Comparison of ENCODE assay signal across 8 mouse cellular contexts in the genomic region with DNA sequence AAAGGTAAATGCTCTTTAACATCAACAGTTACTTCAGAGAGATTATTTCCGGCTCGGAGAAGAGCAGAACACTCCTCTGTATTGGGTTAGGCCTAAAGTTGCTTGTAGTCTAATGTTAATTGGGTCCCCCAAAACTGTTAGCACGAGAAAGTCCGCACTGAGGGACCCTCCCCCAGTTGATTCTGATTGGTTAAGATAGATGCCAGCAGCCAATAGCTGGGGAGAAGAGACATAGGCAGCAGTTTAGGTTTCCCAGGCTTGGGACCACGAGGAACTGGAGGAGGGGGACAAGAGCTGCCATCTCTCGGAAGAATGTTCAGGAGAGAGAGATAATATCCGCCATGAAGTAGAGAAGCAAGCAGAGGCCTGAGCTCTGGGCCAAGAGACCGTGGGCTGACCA. TPM values are rescaled to one million over a fixed set of nuclear protein-coding genes. Genes with fewer than 3 reads are reported as not detected.
DNase-seq lines count a peak whose midpoint lies in the region; ATAC-seq and TF ChIP-seq lines count a peak whose summit lies in the region.

No protein-coding gene starts in this region.

- 40% methylated on average over 8 of the region's 8 CpGs for WGBS in kidney, embryonic 14.5 days
- WGBS in kidney, adult 2 months = 68% methylated on average over 8 of the region's 8 CpGs
- 38% methylated on average over 8 of the region's 8 CpGs for WGBS in forebrain, postnatal 0 days
- 40% methylated on average over 8 of the region's 8 CpGs for WGBS in liver, postnatal 0 days (ENCODE audit: insufficient replicate concordance)

- no peak overlapping the region for H3K4me3 ChIP-seq in kidney, embryonic 14.5 days (ENCODE audit: low read length)
- no peak overlapping the region for H3K4me3 ChIP-seq in kidney, adult 2 months (ENCODE audit: insufficient read depth, low read depth, low read length)
- H3K4me3 ChIP-seq in MEL (ENCODE audit: control insufficient read depth in 1 of 2, insufficient read depth in 1 of 2, low read depth in 2 of 2, low read length in 2 of 2) = peak overlapping the region; percentile 36 to 67
- H3K4me3 ChIP-seq in forebrain, postnatal 0 days (ENCODE audit: low read depth, low read length) = no peak overlapping the region
- no peak overlapping the region for H3K4me3 ChIP-seq in liver, postnatal 0 days (ENCODE audit: low read depth, low read length)

- H3K27me3 ChIP-seq in kidney, embryonic 14.5 days (ENCODE audit: control insufficient read depth, insufficient read depth, low read length) = no peaks in the 10 kb centered on the region
- H3K27me3 ChIP-seq in kidney, adult 2 months (replicated peaks; ENCODE audit: control insufficient read depth, insufficient read depth, low read length) = no peaks in the 10 kb centered on the region
- H3K27me3 ChIP-seq in MEL (ENCODE audit: control insufficient read depth in 1 of 2, insufficient read depth in 2 of 2, low read length in 2 of 2) = no peaks in the 10 kb centered on the region
- no peaks in the 10 kb centered on the region for H3K27me3 ChIP-seq in forebrain, postnatal 0 days (ENCODE audit: insufficient read depth, low read length)
- no peaks in the 10 kb centered on the region for H3K27me3 ChIP-seq in liver, postnatal 0 days (ENCODE audit: insufficient read depth, low read length)

- TF ChIP-seq RAD21 in MEL (IDR thresholded peaks at IDR 0.05; ENCODE audit: low read depth, low read length) = no peak

- H3K36me3 ChIP-seq in kidney, embryonic 14.5 days (ENCODE audit: control insufficient read depth, insufficient read depth, low read length) = no peaks in the 10 kb centered on the region
- H3K36me3 ChIP-seq in kidney, adult 2 months (ENCODE audit: control insufficient read depth, insufficient read depth, low read length) = no peaks in the 10 kb centered on the region
- H3K36me3 ChIP-seq in MEL (ENCODE audit: control insufficient read depth in 1 of 2, insufficient read depth in 2 of 2, low read length in 2 of 2) = 0 out of 4 replicates have a peak, but pooled peaks cover 0 to 3% of the 10 kb centered on the region in 2 experiments
- no peaks in the 10 kb centered on the region for H3K36me3 ChIP-seq in forebrain, postnatal 0 days (ENCODE audit: insufficient read depth)
- no peaks in the 10 kb centered on the region for H3K36me3 ChIP-seq in liver, postnatal 0 days (replicated peaks; ENCODE audit: insufficient read depth, low read length)

- H3K9me3 ChIP-seq in kidney, embryonic 14.5 days (ENCODE audit: control insufficient read depth, low read length) = no peaks in the 10 kb centered on the region
- H3K9me3 ChIP-seq in MEL (replicated peaks; ENCODE audit: insufficient read depth, low read length) = no peaks in the 10 kb centered on the region
- H3K9me3 ChIP-seq in forebrain, postnatal 0 days (ENCODE audit: low read length) = no peaks in the 10 kb centered on the region
- peaks cover 4% of the 10 kb centered on the region; the same call in 1 of the 2 replicates for H3K9me3 ChIP-seq in liver, postnatal 0 days (ENCODE audit: low read length)

- no peak for DNase-seq in kidney, adult 2 months
- peak; percentile 87 for DNase-seq in MEL (ENCODE audit: low read depth, low spot score)
- DNase-seq in forebrain, postnatal 0 days = peak; percentile 23
- no peak for DNase-seq in liver, postnatal 0 days
- DNase-seq in yolk sac, embryonic 10.5 days (ENCODE audit: low spot score) = no peak
- no peak for DNase-seq in lung, postnatal 25 days (ENCODE audit: low spot score)
- no peak for DNase-seq in cerebellum, postnatal 25 days

- H3K79me2 ChIP-seq in MEL (ENCODE audit: control insufficient read depth, insufficient read depth, low read length, poor library complexity) = no peaks in the 10 kb centered on the region

- TF ChIP-seq POLR2A in kidney, adult 2 months (IDR thresholded peaks at IDR 0.05; ENCODE audit: low read depth, low read length) = no peak
- TF ChIP-seq POLR2A in MEL (IDR thresholded peaks at IDR 0.05; ENCODE audit: control insufficient read depth in 1 of 2, insufficient read depth in 1 of 2, low read depth in 1 of 2, low read length in 2 of 2, poor library complexity in 1 of 2) = peak in 1 of 2 experiments; percentile 33; a peak in 1 of 4 replicates

- no peak overlapping the region for H3K9ac ChIP-seq in kidney, embryonic 14.5 days (ENCODE audit: low read depth, low read length)
- H3K9ac ChIP-seq in MEL (ENCODE audit: control insufficient read depth, low read depth, low read length, poor library complexity, severe bottlenecking) = peak overlapping the region; percentile 27; the same call in 1 of the 2 replicates
- no peak overlapping the region for H3K9ac ChIP-seq in forebrain, postnatal 0 days
- H3K9ac ChIP-seq in liver, postnatal 0 days (replicated peaks) = no peak overlapping the region

- peak; percentile 59; the same call in 1 of the 2 replicates for ATAC-seq in kidney, embryonic 14.5 days (ENCODE audit: low FRiP score, low TSS enrichment)
- peak; percentile 69 for ATAC-seq in forebrain, postnatal 0 days
- no peak for ATAC-seq in liver, postnatal 0 days

- no peak for TF ChIP-seq EP300 in MEL (IDR thresholded peaks at IDR 0.05; ENCODE audit: low read depth in 1 of 2, low read length in 2 of 2)
- TF ChIP-seq EP300 in liver, postnatal 0 days (IDR thresholded peaks at IDR 0.05; ENCODE audit: low read depth) = no peak

- H3K27ac ChIP-seq in kidney, embryonic 14.5 days (ENCODE audit: low read depth, low read length) = no peak overlapping the region
- H3K27ac ChIP-seq in kidney, adult 2 months (ENCODE audit: insufficient read depth, low read depth, low read length) = no peak overlapping the region
- H3K27ac ChIP-seq in MEL (ENCODE audit: control insufficient read depth, low read depth, low read length) = peak overlapping the region; percentile 25; the same call in 1 of the 2 replicates
- H3K27ac ChIP-seq in forebrain, postnatal 0 days (ENCODE audit: low read depth, low read length) = no peak overlapping the region
- no peak overlapping the region for H3K27ac ChIP-seq in liver, postnatal 0 days (ENCODE audit: low read depth)

- H3K4me1 ChIP-seq in kidney, embryonic 14.5 days (ENCODE audit: control insufficient read depth, insufficient read depth, low read length) = no peaks in the 10 kb centered on the region
- no peaks in the 10 kb centered on the region for H3K4me1 ChIP-seq in kidney, adult 2 months (ENCODE audit: control insufficient read depth, insufficient read depth, low read length)
- peaks cover 4 to 9% of the 10 kb centered on the region in 2 experiments; a peak in 3 of 4 replicates for H3K4me1 ChIP-seq in MEL (ENCODE audit: control insufficient read depth in 1 of 2, insufficient read depth in 2 of 2, low read length in 2 of 2)
- H3K4me1 ChIP-seq in forebrain, postnatal 0 days (ENCODE audit: insufficient read depth) = no peaks in the 10 kb centered on the region
- peaks cover 15% of the 10 kb centered on the region for H3K4me1 ChIP-seq in liver, postnatal 0 days (ENCODE audit: insufficient read depth)

- 0 out of 2 replicates have a peak overlapping the region, but pooled peaks have one; percentile 2 for H3K4me2 ChIP-seq in kidney, embryonic 14.5 days (replicated peaks; ENCODE audit: low read depth, low read length)
- H3K4me2 ChIP-seq in forebrain, postnatal 0 days (ENCODE audit: low read depth) = 0 out of 2 replicates have a peak overlapping the region, but pooled peaks have one; percentile 13
- peak overlapping the region; percentile 6; the same call in 1 of the 2 replicates for H3K4me2 ChIP-seq in liver, postnatal 0 days (ENCODE audit: low read depth, low read length)

- no peak for TF ChIP-seq CTCF in kidney, adult 2 months (conservative IDR thresholded peaks at IDR 0.05; ENCODE audit: insufficient read depth, insufficient read length, low read depth, low read length)
- TF ChIP-seq CTCF in MEL (IDR thresholded peaks at IDR 0.05 in 2 of 3, conservative IDR thresholded peaks at IDR 0.05 in 1 of 3; ENCODE audit: control insufficient read depth in 1 of 3, insufficient read depth in 1 of 3, low read depth in 2 of 3, low read length in 3 of 3, poor library complexity in 1 of 3, severe bottlenecking in 1 of 3) = no peak
- TF ChIP-seq CTCF in forebrain, postnatal 0 days (IDR thresholded peaks at IDR 0.05; ENCODE audit: low read depth) = no peak
- no peak for TF ChIP-seq CTCF in liver, postnatal 0 days (IDR thresholded peaks at IDR 0.05; ENCODE audit: low read depth)

TF ChIP-seq in MEL, 35 proteins besides CTCF, POLR2A, EP300 and RAD21 (continues in another document):
- TF ChIP-seq MAFK (IDR thresholded peaks at IDR 0.05; ENCODE audit: borderline replicate concordance, low read depth, low read length) (no peak), ETS1 (IDR thresholded peaks at IDR 0.05; ENCODE audit: low read depth, low read length) (no peak), GABPA (IDR thresholded peaks at IDR 0.05; ENCODE audit: low read depth, low read length) (no peak), SMC3 (IDR thresholded peaks at IDR 0.05; ENCODE audit: low read depth, low read length) (no peak), KAT2A (conservative IDR thresholded peaks at IDR 0.05; ENCODE audit: low read depth, low read length) (no peak), MAX (IDR thresholded peaks at IDR 0.05; ENCODE audit: low read length) (no peak; the same call in 1 of the 2 replicates), NRF1 (IDR thresholded peaks at IDR 0.05; ENCODE audit: insufficient read depth, low read depth, low read length, poor library complexity, severe bottlenecking) (no peak), RCOR1 (IDR thresholded peaks at IDR 0.05; ENCODE audit: low read depth, low read length) (no peak), ZNF384 (IDR thresholded peaks at IDR 0.05; ENCODE audit: low read depth, low read length) (no peak), GATA1 (IDR thresholded peaks at IDR 0.05; ENCODE audit: low read depth, low read length) (no peak), BHLHE40 (IDR thresholded peaks at IDR 0.05; ENCODE audit: borderline replicate concordance, low read depth, low read length) (no peak), NELFE (IDR thresholded peaks at IDR 0.05; ENCODE audit: low read depth, low read length) (peak; percentile 19; the same call in 1 of the 2 replicates), USF1 (IDR thresholded peaks at IDR 0.05; ENCODE audit: low read depth, low read length) (no peak), MYC (IDR thresholded peaks at IDR 0.05; ENCODE audit: low read depth, low read length) (peak; percentile 63), UBTF (IDR thresholded peaks at IDR 0.05; ENCODE audit: borderline replicate concordance, insufficient read depth, low read depth, low read length) (no peak)

RNA-seq across cellular contexts. Expression of gene Noct, which starts 28.5 kb away (rescaled TPM):
- 8.0 and 10.4 TPM in 2 replicates for polyA plus RNA-seq in kidney, embryonic 14.5 days (2014; fragmentation: Nextera tagmentation; extraction: Ambion mirVana)
- polyA plus RNA-seq in kidney, adult 2 months (2012; rRNA removed) = 8.1 and 9.4 TPM in 2 replicates
- total RNA-seq in MEL (2012; rRNA removed) = 16.4 and 17.8 TPM in 2 replicates
- polyA plus RNA-seq in MEL (2012; ENCODE audit: insufficient read depth in 1 of 2, insufficient read length in 2 of 2, low read depth in 1 of 2, low replicate concordance in 2 of 2, missing spikeins in 1 of 2) = 10 to 100 TPM in 1 of 2 experiments, not detected in 1; 26.7 TPM
- 31.5 and 33.7 TPM in 2 replicates for total RNA-seq in forebrain, postnatal 0 days (2014; rRNA removed)
- 27.0 and 32.6 TPM in 2 replicates for polyA plus RNA-seq in forebrain, postnatal 0 days (2015; fragmentation: Nextera tagmentation; extraction: Ambion mirVana)
- 8.5 and 11.4 TPM in 2 replicates for polyA plus RNA-seq in liver, postnatal 0 days (2015; fragmentation: Nextera tagmentation; extraction: Ambion mirVana)

Comparison
In these comparisons a context has a peak if more than half of its experiments do, and no peak if none do; other contexts are left out.
1. H3K4me3 ChIP-seq: peak in MEL (2 of 2); none in kidney, embryonic 14.5 days (single experiment), kidney, adult 2 months (single experiment), forebrain, postnatal 0 days (single experiment) and liver, postnatal 0 days (single experiment).
2. DNase-seq: peak in MEL (single experiment) and forebrain, postnatal 0 days (single experiment); none in kidney, adult 2 months (single experiment), liver, postnatal 0 days (single experiment), yolk sac, embryonic 10.5 days (single experiment), lung, postnatal 25 days (single experiment) and cerebellum, postnatal 25 days (0 of 2).
3. Peak in every context shown above with its lines, with median percentiles within 50 percentile points of each other: H3K4me2 ChIP-seq.